Mouse (Mus musculus): ENCODE measurements around the gene Ggta1. TPM values are rescaled to one million over a fixed set of nuclear protein-coding genes. Genes with fewer than 3 reads are reported as not detected.
A peak's percentile ranks its signal among the peaks of the same experiment; 100 is the strongest.

The Ggta1 gene
- polyA plus RNA-seq, 1 experiment = 3.5 TPM

DNA sequence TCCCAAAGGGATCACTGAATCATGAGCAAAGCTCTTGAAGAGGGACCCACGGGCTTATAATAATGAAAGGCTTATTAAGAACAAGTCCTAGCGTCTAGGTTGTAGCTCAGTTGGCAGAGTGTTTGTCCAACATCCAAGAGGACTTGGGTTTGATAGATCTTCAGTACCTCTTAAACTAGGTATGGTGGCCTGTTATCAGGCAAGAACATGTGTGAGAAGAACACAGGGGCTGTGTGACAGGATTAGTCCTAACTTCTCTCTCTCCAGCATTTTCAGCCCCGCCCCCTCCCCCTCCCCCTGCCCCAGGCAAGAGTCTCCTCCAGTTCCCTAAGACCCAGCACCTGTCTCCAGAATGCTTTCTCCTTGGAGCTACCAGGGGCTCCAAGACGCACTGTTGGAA lies 12.2 kb downstream of the Ggta1 start:
- no peaks in the 10 kb centered on the region for H3K27me3 ChIP-seq (ENCODE audit: control insufficient read depth, insufficient read depth, low read length)
- no peak for TF ChIP-seq POLR2A (IDR thresholded peaks at IDR 0.05; ENCODE audit: low read depth, low read length)
- no peak for TF ChIP-seq CTCF (IDR thresholded peaks at IDR 0.05; ENCODE audit: extremely low read depth, insufficient read length, insufficient replicate concordance, low read depth, low read length)
- no peak overlapping the region for H3K27ac ChIP-seq (ENCODE audit: insufficient read depth, low read depth, low read length)
- peaks cover 6% of the 10 kb centered on the region for H3K4me1 ChIP-seq (ENCODE audit: control insufficient read depth, insufficient read depth, insufficient read length, low read length)
- 81% methylated on average over 4 of the region's 4 CpGs for WGBS
- H3K4me3 ChIP-seq (ENCODE audit: low read depth, low read length) = no peak overlapping the region
- H3K36me3 ChIP-seq (ENCODE audit: control insufficient read depth, insufficient read depth, low read length) = no peaks in the 10 kb centered on the region

DNA sequence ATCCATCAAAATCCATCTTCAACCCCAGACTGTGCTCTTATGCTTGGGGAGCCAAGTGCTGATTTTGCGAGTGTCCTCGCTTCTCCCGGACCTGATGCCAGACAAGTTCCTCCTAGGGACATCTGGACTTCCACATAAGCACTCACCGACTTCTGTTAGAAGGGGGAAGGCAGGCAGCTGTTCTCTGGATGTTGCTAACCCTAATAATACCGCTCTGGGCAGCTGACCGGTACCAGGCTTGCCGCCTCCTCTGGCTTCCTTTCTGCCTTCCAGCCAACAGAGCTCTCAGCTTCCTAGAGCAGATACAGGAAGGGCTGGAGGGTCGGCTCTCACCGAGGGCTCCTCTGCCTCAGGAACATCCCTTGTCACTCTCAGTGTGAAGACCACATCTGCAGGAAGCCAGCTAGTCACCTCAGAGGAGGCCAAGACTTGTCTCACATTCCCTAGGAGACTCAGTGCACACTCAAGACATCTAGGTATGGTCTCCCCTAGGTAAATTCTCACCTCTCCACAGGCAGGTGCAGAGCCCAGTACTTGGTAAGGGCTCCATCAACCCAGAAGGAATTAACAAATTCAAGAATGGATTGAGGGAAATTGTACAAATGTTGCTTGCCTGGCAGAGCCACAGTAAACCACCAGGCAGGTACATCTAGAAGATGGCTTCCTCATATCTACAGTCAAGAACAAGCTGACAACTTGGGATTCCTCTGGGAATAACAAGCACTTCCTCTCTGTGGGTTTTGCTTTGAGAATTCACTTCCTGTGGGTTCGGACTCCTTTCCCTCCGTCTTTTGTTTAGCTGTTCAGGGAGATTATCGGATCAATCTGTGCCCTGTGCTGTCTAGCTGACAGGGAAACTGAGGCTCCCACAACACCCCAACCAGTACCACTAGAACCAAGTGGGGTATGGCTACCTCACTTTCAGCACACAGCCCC lies 13.1 kb downstream of the Ggta1 start:
- H3K27me3 ChIP-seq (ENCODE audit: control insufficient read depth, insufficient read depth, low read length) = no peaks in the 10 kb centered on the region
- no peaks in the 10 kb centered on the region for H3K36me3 ChIP-seq (ENCODE audit: control insufficient read depth, insufficient read depth, low read length)
- H3K27ac ChIP-seq (ENCODE audit: insufficient read depth, low read depth, low read length) = peak overlapping the region; percentile 12; the same call in 1 of the 2 replicates
- 73% methylated on average over 12 of the region's 12 CpGs for WGBS
- peaks cover 6% of the 10 kb centered on the region for H3K4me1 ChIP-seq (ENCODE audit: control insufficient read depth, insufficient read depth, insufficient read length, low read length)
- no peak overlapping the region for H3K4me3 ChIP-seq (ENCODE audit: low read depth, low read length)
- no peak for TF ChIP-seq CTCF (IDR thresholded peaks at IDR 0.05; ENCODE audit: extremely low read depth, insufficient read length, insufficient replicate concordance, low read depth, low read length)
- no peak for TF ChIP-seq POLR2A (IDR thresholded peaks at IDR 0.05; ENCODE audit: low read depth, low read length)

DNA sequence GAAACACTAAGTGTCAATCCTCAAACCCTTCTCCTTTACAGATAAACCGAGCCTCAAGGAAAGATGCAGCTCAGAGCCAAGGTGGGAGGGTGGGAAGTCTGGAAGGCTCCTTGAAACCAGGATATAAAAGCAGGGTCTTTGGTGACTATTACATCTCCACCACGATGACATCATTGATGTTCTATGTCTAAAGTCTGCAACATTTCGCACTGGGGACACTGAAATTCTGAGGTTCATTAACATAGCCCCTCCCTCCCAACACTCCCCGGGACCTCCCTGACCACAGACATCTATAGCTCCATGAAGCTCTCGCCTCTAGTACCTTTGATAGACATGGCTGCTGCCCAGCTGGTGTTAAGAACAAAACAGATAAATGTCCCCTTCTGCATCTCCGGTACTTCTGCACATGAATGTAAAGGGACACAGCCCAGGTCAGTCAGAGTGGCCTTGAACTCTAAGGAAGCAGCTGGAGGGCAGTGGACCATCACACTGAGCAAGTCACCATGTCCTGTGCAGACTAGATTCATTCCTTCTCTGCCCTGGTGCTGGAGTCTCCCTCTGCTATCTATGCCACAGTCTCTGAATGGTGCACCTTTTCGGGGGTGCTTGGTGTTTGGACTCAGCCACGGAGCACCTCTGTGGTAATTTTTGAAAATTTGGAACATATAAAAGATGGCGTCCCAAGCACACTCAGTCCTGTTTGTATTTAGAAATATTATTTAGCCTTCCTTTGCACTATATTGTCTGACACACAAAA lies 13.9 kb downstream of the Ggta1 start:
- H3K27ac ChIP-seq (ENCODE audit: insufficient read depth, low read depth, low read length) = no peak overlapping the region
- H3K4me3 ChIP-seq (ENCODE audit: low read depth, low read length) = no peak overlapping the region
- H3K27me3 ChIP-seq (ENCODE audit: control insufficient read depth, insufficient read depth, low read length) = no peaks in the 10 kb centered on the region
- peaks cover 6% of the 10 kb centered on the region for H3K4me1 ChIP-seq (ENCODE audit: control insufficient read depth, insufficient read depth, insufficient read length, low read length)
- no peaks in the 10 kb centered on the region for H3K36me3 ChIP-seq (ENCODE audit: control insufficient read depth, insufficient read depth, low read length)
- TF ChIP-seq POLR2A (IDR thresholded peaks at IDR 0.05; ENCODE audit: low read depth, low read length) = no peak
- no peak for TF ChIP-seq CTCF (IDR thresholded peaks at IDR 0.05; ENCODE audit: extremely low read depth, insufficient read length, insufficient replicate concordance, low read depth, low read length)
- 78% methylated on average over 9 of the region's 9 CpGs for WGBS

DNA sequence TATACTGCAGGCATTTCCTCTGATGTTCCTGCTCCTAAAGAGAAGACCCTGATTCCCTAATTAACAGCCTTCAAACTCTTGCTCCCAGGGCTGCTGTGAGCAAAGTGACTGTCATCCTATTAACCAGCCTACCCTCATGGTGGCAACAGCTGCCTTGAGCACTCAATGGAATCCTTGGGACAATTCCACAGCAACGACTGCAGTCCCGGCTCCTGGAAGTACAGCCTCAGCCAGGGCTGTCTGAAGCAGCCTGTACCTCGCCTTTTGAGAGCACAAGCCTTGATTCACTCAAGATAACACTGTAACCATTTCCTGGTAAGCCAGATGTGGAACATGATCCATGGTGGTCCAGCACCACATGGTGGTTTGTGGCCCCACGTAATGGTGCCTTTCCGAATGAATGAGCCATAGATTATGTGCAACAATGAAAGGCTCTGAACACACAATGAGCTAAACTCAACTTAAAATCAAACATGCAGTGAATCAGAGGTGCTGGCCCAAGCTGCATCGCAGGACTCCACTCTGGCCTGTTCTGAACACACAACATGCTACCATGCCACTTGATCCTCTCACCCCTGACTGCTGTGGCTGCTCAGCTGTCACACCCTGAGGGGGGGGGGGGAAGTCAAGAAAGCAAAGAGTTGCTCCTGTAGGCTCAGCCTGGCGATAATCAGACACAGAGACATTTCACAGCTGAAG lies 14.7 kb downstream of the Ggta1 start:
- no peaks in the 10 kb centered on the region for H3K27me3 ChIP-seq (ENCODE audit: control insufficient read depth, insufficient read depth, low read length)
- no peak for TF ChIP-seq CTCF (IDR thresholded peaks at IDR 0.05; ENCODE audit: extremely low read depth, insufficient read length, insufficient replicate concordance, low read depth, low read length)
- no peak for TF ChIP-seq POLR2A (IDR thresholded peaks at IDR 0.05; ENCODE audit: low read depth, low read length)
- H3K4me1 ChIP-seq (ENCODE audit: control insufficient read depth, insufficient read depth, insufficient read length, low read length) = peaks cover 9% of the 10 kb centered on the region
- 59% methylated on average over 7 of the region's 7 CpGs for WGBS
- no peak overlapping the region for H3K4me3 ChIP-seq (ENCODE audit: low read depth, low read length)
- no peaks in the 10 kb centered on the region for H3K36me3 ChIP-seq (ENCODE audit: control insufficient read depth, insufficient read depth, low read length)
- 0 out of 2 replicates have a peak overlapping the region, but pooled peaks have one; percentile 13 for H3K27ac ChIP-seq (ENCODE audit: insufficient read depth, low read depth, low read length)

DNA sequence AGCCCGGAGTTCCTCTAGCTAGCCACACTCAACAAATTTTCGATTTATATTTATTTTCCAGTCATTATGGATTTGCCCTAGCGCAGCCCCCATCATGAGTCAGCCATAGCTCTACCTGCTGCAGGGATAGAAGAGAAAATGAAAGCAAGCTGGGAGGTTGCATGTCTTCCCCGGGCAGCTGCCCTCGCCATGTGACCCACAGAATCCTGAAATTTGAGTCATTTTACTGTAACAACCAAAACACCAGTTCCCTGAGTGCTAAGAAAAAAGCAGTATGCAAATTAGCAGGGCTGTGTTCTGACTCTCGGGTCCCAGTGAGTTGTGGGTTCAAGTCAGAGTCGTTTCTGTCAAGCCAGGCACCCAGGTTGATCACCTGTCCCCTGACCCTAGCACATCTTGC lies 15.6 kb downstream of the Ggta1 start:
- Histone ChIP-seq H3K27ac (ENCODE audit: insufficient read depth, low read depth, low read length) (0 out of 2 replicates have a peak overlapping the region, but pooled peaks have one; percentile 13), H3K4me1 (ENCODE audit: control insufficient read depth, insufficient read depth, insufficient read length, low read length) (peaks cover 11% of the 10 kb centered on the region), H3K27me3 (ENCODE audit: control insufficient read depth, insufficient read depth, low read length) (no peaks in the 10 kb centered on the region), H3K4me3 (ENCODE audit: low read depth, low read length) (no peak overlapping the region), H3K36me3 (ENCODE audit: control insufficient read depth, insufficient read depth, low read length) (no peaks in the 10 kb centered on the region)
- TF ChIP-seq CTCF (IDR thresholded peaks at IDR 0.05; ENCODE audit: extremely low read depth, insufficient read length, insufficient replicate concordance, low read depth, low read length) = no peak
- TF ChIP-seq POLR2A (IDR thresholded peaks at IDR 0.05; ENCODE audit: low read depth, low read length) = no peak
- 70% methylated on average over 7 of the region's 7 CpGs for WGBS

DNA sequence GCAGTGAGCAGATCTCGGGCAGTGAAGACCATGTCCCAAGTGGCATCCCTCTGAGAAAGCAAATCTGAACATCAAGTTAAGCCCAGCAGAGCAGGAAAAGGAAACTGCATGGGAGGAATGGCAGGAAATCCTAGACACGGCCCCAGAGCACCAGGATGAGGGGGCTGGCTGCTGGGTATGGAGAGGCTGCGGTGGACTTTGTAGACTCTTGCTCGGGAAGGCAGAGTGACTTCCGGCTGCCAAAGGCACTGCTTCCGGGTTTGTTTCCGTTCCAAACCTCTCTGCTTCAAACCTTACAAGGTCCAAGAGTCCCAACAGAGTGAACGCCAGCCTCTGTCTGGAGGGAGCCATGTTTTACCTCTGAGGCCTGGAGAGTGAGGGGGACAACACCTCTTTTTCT lies 16.2 kb downstream of the Ggta1 start:
- H3K27me3 ChIP-seq (ENCODE audit: control insufficient read depth, insufficient read depth, low read length) = no peaks in the 10 kb centered on the region
- H3K4me3 ChIP-seq (ENCODE audit: low read depth, low read length) = no peak overlapping the region
- no peak for TF ChIP-seq CTCF (IDR thresholded peaks at IDR 0.05; ENCODE audit: extremely low read depth, insufficient read length, insufficient replicate concordance, low read depth, low read length)
- no peak for TF ChIP-seq POLR2A (IDR thresholded peaks at IDR 0.05; ENCODE audit: low read depth, low read length)
- no peaks in the 10 kb centered on the region for H3K36me3 ChIP-seq (ENCODE audit: control insufficient read depth, insufficient read depth, low read length)
- H3K4me1 ChIP-seq (ENCODE audit: control insufficient read depth, insufficient read depth, insufficient read length, low read length) = peaks cover 11% of the 10 kb centered on the region
- WGBS = 71% methylated on average over 8 of the region's 8 CpGs
- 0 out of 2 replicates have a peak overlapping the region, but pooled peaks have one; percentile 5 for H3K27ac ChIP-seq (ENCODE audit: insufficient read depth, low read depth, low read length)

Measured in small intestine, adult 2 months (tissue).